Mouse (Mus musculus) liver, embryonic 14.5 days (tissue): ENCODE measurements around the gene Vmn2r88.

ENCODE experiments used
- CTCF ChIP-seq: IDR thresholded peaks from 2 replicates; pipeline ENCODE4 v1.5.1; 2016; ENCODE audit warnings: antibody characterized with exemption, low read depth, control low read depth
- EP300 ChIP-seq: IDR thresholded peaks from 2 replicates; pipeline ENCODE4 v1.6.1; 2016; ENCODE audit warnings: antibody characterized with exemption, low read depth

- no peak for TF ChIP-seq CTCF
- TF ChIP-seq EP300, result no peak
Observed at GRCm38 (mm10) chr14:51423885-51424284, 13.3 kb downstream of the Vmn2r88 start.
